Mouse (Mus musculus) MEL (cell line): Measurements from ENCODE around the gene Lcn12. TPM values are rescaled to one million over a fixed set of nuclear protein-coding genes. Genes with fewer than 3 reads are reported as not detected.

Experiments
- DNase-seq: peaks from one replicate; pipeline ENCODE4 v3.0.0; 2011; ENCODE audit warnings: low read depth, low spot score
- H3K27ac ChIP-seq: 2 replicates; pipeline ENCODE4 v1.5.1; 2012; ENCODE audit warnings: low read depth, mild to moderate bottlenecking, control low read depth, low read length, moderate library complexity; ENCODE audit not compliant: control insufficient read depth
- H3K27me3 ChIP-seq, 2 experiments: fragments of 150-350 bp in 1 of 2; sonication (generic) in 1 of 2; 2 replicates each; pipeline ENCODE4 v1.6.1; 2012; ENCODE audit warnings: low read length in 2 of 2, mild to moderate bottlenecking in 2 of 2, improper control_type of control experiment in 1 of 2, moderate library complexity in 1 of 2; ENCODE audit not compliant: insufficient read depth in 2 of 2, control insufficient read depth in 1 of 2
- H3K36me3 ChIP-seq, 2 experiments: 2 replicates each; pipeline ENCODE4 v1.6.1; 2012 to 2014; ENCODE audit warnings: low read length in 2 of 2, improper control_type of control experiment in 1 of 2, inconsistent platforms in 1 of 2, mild to moderate bottlenecking in 1 of 2; ENCODE audit not compliant: insufficient read depth in 2 of 2, control insufficient read depth in 1 of 2
- H3K4me1 ChIP-seq, 2 experiments: fragments of 150-350 bp in 1 of 2; sonication (generic) in 1 of 2; 2 replicates each; pipeline ENCODE4 v1.6.1; 2012; ENCODE audit warnings: low read length in 2 of 2, improper control_type of control experiment in 1 of 2, mild to moderate bottlenecking in 1 of 2; ENCODE audit not compliant: insufficient read depth in 2 of 2, control insufficient read depth in 1 of 2
- H3K4me3 ChIP-seq, 2 experiments: fragments of 150-350 bp in 1 of 2; sonication (generic) in 1 of 2; 2 replicates each; pipeline ENCODE4 v1.5.1; 2012; ENCODE audit warnings: low read depth in 2 of 2, low read length in 2 of 2, mild to moderate bottlenecking in 2 of 2, moderate library complexity in 2 of 2, control low read depth in 1 of 2, improper control_type of control experiment in 1 of 2; ENCODE audit not compliant: control insufficient read depth in 1 of 2, insufficient read depth in 1 of 2
- H3K79me2 ChIP-seq: 2 replicates; pipeline ENCODE4 v1.6.1; 2012; ENCODE audit warnings: mild to moderate bottlenecking, low read length, moderate library complexity; ENCODE audit not compliant: control insufficient read depth, poor library complexity, insufficient read depth
- H3K9ac ChIP-seq: 2 replicates; pipeline ENCODE4 v1.6.1; 2012; ENCODE audit warnings: low read depth, mild to moderate bottlenecking, control low read depth, low read length, moderate library complexity; ENCODE audit not compliant: control insufficient read depth, poor library complexity, severe bottlenecking
- H3K9me3 ChIP-seq: fragments of 150-350 bp; sonication (generic); replicated peaks from 2 replicates; pipeline ENCODE4 v1.6.1; 2012; ENCODE audit warnings: mild to moderate bottlenecking, low read length, improper control_type of control experiment, moderate library complexity; ENCODE audit not compliant: insufficient read depth
- CHD2 ChIP-seq: IDR thresholded peaks from 2 replicates; pipeline ENCODE4 v1.6.1; 2011; ENCODE audit warnings: low read length, improper control_type of control experiment
- CTCF ChIP-seq, 3 experiments: IDR thresholded peaks in 2 of 3; conservative IDR thresholded peaks in 1 of 3; 2 replicates each; pipeline ENCODE4 v1.5.1; 2011 to 2012; ENCODE audit warnings: low read length in 3 of 3, low read depth in 2 of 3, mild to moderate bottlenecking in 2 of 3, improper control_type of control experiment in 1 of 3, inconsistent platforms in 1 of 3, mixed read lengths in 1 of 3, moderate library complexity in 1 of 3; ENCODE audit not compliant: control insufficient read depth in 1 of 3, insufficient read depth in 1 of 3, poor library complexity in 1 of 3, severe bottlenecking in 1 of 3
- E2F4 ChIP-seq: IDR thresholded peaks from 2 replicates; pipeline ENCODE4 v1.6.1; 2011; ENCODE audit warnings: low read depth, low read length, improper control_type of control experiment, borderline replicate concordance
- ELF1 ChIP-seq: IDR thresholded peaks from 2 replicates; pipeline ENCODE4 v1.6.1; 2014; ENCODE audit warnings: low read depth, mild to moderate bottlenecking, inconsistent platforms, low read length, improper control_type of control experiment, moderate library complexity
- ETS1 ChIP-seq: IDR thresholded peaks from 2 replicates; pipeline ENCODE4 v1.6.1; 2012; ENCODE audit warnings: low read depth, mild to moderate bottlenecking, inconsistent platforms, low read length, improper control_type of control experiment, moderate library complexity
- GATA1 ChIP-seq: IDR thresholded peaks from 2 replicates; pipeline ENCODE4 v1.6.1; 2011; ENCODE audit warnings: low read depth, low read length, improper control_type of control experiment
- HCFC1 ChIP-seq: IDR thresholded peaks from 2 replicates; pipeline ENCODE4 v1.6.1; 2012; ENCODE audit warnings: low read depth, mild to moderate bottlenecking, inconsistent platforms, low read length, improper control_type of control experiment, moderate library complexity
- MAX ChIP-seq: IDR thresholded peaks from 2 replicates; pipeline ENCODE4 v1.6.1; 2011; ENCODE audit warnings: low read length, improper control_type of control experiment
- MAZ ChIP-seq: IDR thresholded peaks from 2 replicates; pipeline ENCODE4 v1.6.1; 2012; ENCODE audit warnings: low read depth, mild to moderate bottlenecking, inconsistent platforms, low read length, improper control_type of control experiment
- MEF2A ChIP-seq: IDR thresholded peaks from 2 replicates; pipeline ENCODE4 v1.6.1; 2014; ENCODE audit warnings: low read depth, mild to moderate bottlenecking, inconsistent platforms, low read length, improper control_type of control experiment; ENCODE audit not compliant: poor library complexity, insufficient replicate concordance, severe bottlenecking; ENCODE audit errors: extremely low read depth
- MYC ChIP-seq: IDR thresholded peaks from 2 replicates; pipeline ENCODE4 v1.6.1; 2011; ENCODE audit warnings: low read depth, mild to moderate bottlenecking, low read length, improper control_type of control experiment, moderate library complexity
- NELFE ChIP-seq: IDR thresholded peaks from 2 replicates; pipeline ENCODE4 v1.6.1; 2011; ENCODE audit warnings: low read depth, low read length, improper control_type of control experiment
- POLR2AphosphoS5 ChIP-seq: IDR thresholded peaks from 2 replicates; pipeline ENCODE4 v1.6.1; 2012; ENCODE audit warnings: low read depth, borderline replicate concordance, mild to moderate bottlenecking, inconsistent platforms, low read length, moderate library complexity, mixed read lengths
- RAD21 ChIP-seq: IDR thresholded peaks from 2 replicates; pipeline ENCODE4 v1.6.1; 2011; ENCODE audit warnings: mild to moderate bottlenecking, low read depth, low read length, improper control_type of control experiment
- SIN3A ChIP-seq: IDR thresholded peaks from 2 replicates; pipeline ENCODE4 v1.6.1; 2012; ENCODE audit warnings: low read length, improper control_type of control experiment, inconsistent platforms
- SMC3 ChIP-seq: IDR thresholded peaks from 2 replicates; pipeline ENCODE4 v1.6.1; 2011; ENCODE audit warnings: low read depth, low read length, improper control_type of control experiment
- TCF12 ChIP-seq: IDR thresholded peaks from 2 replicates; pipeline ENCODE4 v1.6.1; 2014; ENCODE audit warnings: low read depth, mild to moderate bottlenecking, inconsistent platforms, low read length, improper control_type of control experiment, moderate library complexity
- UBTF ChIP-seq: IDR thresholded peaks from 2 replicates; pipeline ENCODE4 v1.6.1; 2012; ENCODE audit warnings: low read depth, mild to moderate bottlenecking, inconsistent platforms, low read length, improper control_type of control experiment, moderate library complexity, borderline replicate concordance; ENCODE audit not compliant: insufficient read depth
- USF1 ChIP-seq: IDR thresholded peaks from 2 replicates; pipeline ENCODE4 v1.6.1; 2014; ENCODE audit warnings: low read depth, mild to moderate bottlenecking, inconsistent platforms, low read length, improper control_type of control experiment, moderate library complexity
- ZC3H11A ChIP-seq: IDR thresholded peaks from 2 replicates; pipeline ENCODE4 v1.6.1; 2012; ENCODE audit warnings: low read depth, mild to moderate bottlenecking, inconsistent platforms, low read length, improper control_type of control experiment
- ZKSCAN1 ChIP-seq: IDR thresholded peaks from 2 replicates; pipeline ENCODE4 v1.6.1; 2012; ENCODE audit warnings: low read depth, mild to moderate bottlenecking, inconsistent platforms, low read length, improper control_type of control experiment, moderate library complexity
- ZMIZ1 ChIP-seq: IDR thresholded peaks from 2 replicates; pipeline ENCODE4 v1.6.1; 2012; ENCODE audit warnings: low read depth, mild to moderate bottlenecking, inconsistent platforms, low read length, improper control_type of control experiment, moderate library complexity
- ZNF384 ChIP-seq: IDR thresholded peaks from 2 replicates; pipeline ENCODE4 v1.6.1; 2012; ENCODE audit warnings: low read depth, mild to moderate bottlenecking, inconsistent platforms, low read length, improper control_type of control experiment
- polyA plus RNA-seq, 2 experiments: library from polyadenylated mRNA; stranded (reverse) in 1 of 2; unstranded in 1 of 2; fragments of >175 nt in 1 of 2; fragments of >200 nt in 1 of 2; gene quantifications; 2 replicates each; pipeline versions ENCODE4 v1.2.1 to v1.2.4; 2012; ENCODE audit warnings: low replicate concordance in 2 of 2, low read depth in 1 of 2; ENCODE audit not compliant: insufficient read length in 2 of 2, insufficient read depth in 1 of 2, missing spikeins in 1 of 2
- total RNA-seq: library from RNA; depleted of rRNA; stranded (reverse); fragments of 300-350 nt; gene quantifications from 2 replicates; pipeline ENCODE4 v1.2.3, GENCODE M21; 2012

Lcn12 gene
- total and polyA plus RNA-seq, 3 experiments, result not detected

GRCm38 (mm10) chr2:25526510-25527302 lies 33.0 kb upstream of the Lcn12 start:
- DNase-seq, result no peak

GRCm38 (mm10) chr2:25509912-25510311 lies 16.2 kb upstream of the Lcn12 start:
- Histone ChIP-seq H3K27ac (no peak overlapping the region), H3K4me1 (no peaks in the 10 kb centered on the region), H3K27me3 (no peaks in the 10 kb centered on the region), H3K4me3 (no peak overlapping the region), H3K9me3 (no peaks in the 10 kb centered on the region), H3K9ac (no peak overlapping the region), H3K79me2 (no peaks in the 10 kb centered on the region), H3K36me3 (no peaks in the 10 kb centered on the region)
- TF ChIP-seq ELF1 (no peak), MAX (no peak), CTCF (IDR thresholded peaks at IDR 0.05 in 2 of 3, conservative IDR thresholded peaks at IDR 0.05 in 1 of 3; ENCODE audit: control insufficient read depth in 1 of 3, insufficient read depth in 1 of 3, low read depth in 2 of 3, low read length in 3 of 3, poor library complexity in 1 of 3, severe bottlenecking in 1 of 3) (peak; percentile 24 to 54 (median 51)), ZNF384 (no peak), POLR2AphosphoS5 (no peak), SIN3A (no peak), ZMIZ1 (no peak), MEF2A (no peak), ETS1 (no peak), RAD21 (peak; percentile 54), GATA1 (no peak), MAZ (no peak), ZKSCAN1 (no peak), CHD2 (no peak), ZC3H11A (peak; percentile 23; the same call in 1 of the 2 replicates), HCFC1 (no peak), SMC3 (peak; percentile 45), E2F4 (no peak), UBTF (no peak), NELFE (no peak)
- no peak for DNase-seq

More at GRCm38 (mm10) chr2:25526510-25527302, 33.0 kb upstream of the Lcn12 start:
- Histone ChIP-seq H3K4me1 (no peaks in the 10 kb centered on the region), H3K9ac (no peak overlapping the region), H3K79me2 (no peaks in the 10 kb centered on the region), H3K27me3 (no peaks in the 10 kb centered on the region), H3K27ac (no peak overlapping the region), H3K9me3 (no peaks in the 10 kb centered on the region), H3K36me3 (peaks cover 0 to 11% of the 10 kb centered on the region in 2 experiments; a peak in 2 of 4 replicates), H3K4me3 (no peak overlapping the region)
- TF ChIP-seq CHD2, result no peak
- TF ChIP-seq MYC, result no peak
- TF ChIP-seq GATA1, result no peak
- no peak for TF ChIP-seq UBTF
- no peak for TF ChIP-seq E2F4
- TF ChIP-seq MEF2A, result no peak
- no peak for TF ChIP-seq CTCF (IDR thresholded peaks at IDR 0.05 in 2 of 3, conservative IDR thresholded peaks at IDR 0.05 in 1 of 3; ENCODE audit: control insufficient read depth in 1 of 3, insufficient read depth in 1 of 3, low read depth in 2 of 3, low read length in 3 of 3, poor library complexity in 1 of 3, severe bottlenecking in 1 of 3)
- TF ChIP-seq USF1, result no peak
- no peak for TF ChIP-seq TCF12
- TF ChIP-seq ETS1, result no peak
- TF ChIP-seq ZNF384, result no peak
